Mouse (Mus musculus) central nervous system, embryonic 11.5 days (tissue): ENCODE data around the gene Fshr. TPM values are rescaled to one million over a fixed set of nuclear protein-coding genes. Genes with fewer than 3 reads are reported as not detected.

Experiments
- polyA plus RNA-seq: library from polyadenylated mRNA; depleted of rRNA; stranded (reverse); fragments of >200 nt; gene quantifications from 2 replicates; pipeline ENCODE4 v1.2.3, GENCODE M21; 2012; rRNA removed

Fshr gene
- polyA plus RNA-seq: not detected in 2 replicates

DNA sequence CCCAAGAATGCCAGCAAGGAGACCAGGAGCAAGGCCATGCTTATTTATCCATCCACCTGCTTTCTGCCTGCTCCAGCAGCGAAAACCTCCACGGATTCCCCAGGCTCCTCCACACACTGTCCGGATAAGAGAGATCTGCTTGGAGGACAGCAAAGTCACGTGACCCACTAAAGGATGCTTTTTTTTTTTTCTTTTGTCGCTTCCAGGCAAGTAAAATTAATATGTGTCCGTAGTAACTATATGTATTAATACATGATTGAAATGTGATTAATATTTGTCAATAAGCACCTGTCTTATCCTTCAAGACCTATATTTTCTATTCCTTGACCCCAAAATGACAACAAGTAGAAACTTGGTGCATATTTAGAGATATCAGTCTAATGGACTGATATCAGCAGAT, at the start of gene Fshr:
Gene Fshr, minus strand, starts transcription at position 101 of the 400 bp plus-strand sequence.

